Mouse (Mus musculus) layer of hippocampus, postnatal 36 days (tissue): ENCODE data around the gene Spata6. TPM values are rescaled to one million over a fixed set of nuclear protein-coding genes. Genes with fewer than 3 reads are reported as not detected.

Experiments used
- DNase-seq, 2 experiments: peaks; one replicate each; pipeline ENCODE4 v3.0.0; 2022
- total RNA-seq, 2 experiments: library from RNA; stranded (reverse); gene quantifications; 2 replicates each; pipeline ENCODE4 v1.2.3; 2021

Spata6 gene
- total RNA-seq = 1 to 10 TPM; 2.0 to 2.9 TPM

DNA sequence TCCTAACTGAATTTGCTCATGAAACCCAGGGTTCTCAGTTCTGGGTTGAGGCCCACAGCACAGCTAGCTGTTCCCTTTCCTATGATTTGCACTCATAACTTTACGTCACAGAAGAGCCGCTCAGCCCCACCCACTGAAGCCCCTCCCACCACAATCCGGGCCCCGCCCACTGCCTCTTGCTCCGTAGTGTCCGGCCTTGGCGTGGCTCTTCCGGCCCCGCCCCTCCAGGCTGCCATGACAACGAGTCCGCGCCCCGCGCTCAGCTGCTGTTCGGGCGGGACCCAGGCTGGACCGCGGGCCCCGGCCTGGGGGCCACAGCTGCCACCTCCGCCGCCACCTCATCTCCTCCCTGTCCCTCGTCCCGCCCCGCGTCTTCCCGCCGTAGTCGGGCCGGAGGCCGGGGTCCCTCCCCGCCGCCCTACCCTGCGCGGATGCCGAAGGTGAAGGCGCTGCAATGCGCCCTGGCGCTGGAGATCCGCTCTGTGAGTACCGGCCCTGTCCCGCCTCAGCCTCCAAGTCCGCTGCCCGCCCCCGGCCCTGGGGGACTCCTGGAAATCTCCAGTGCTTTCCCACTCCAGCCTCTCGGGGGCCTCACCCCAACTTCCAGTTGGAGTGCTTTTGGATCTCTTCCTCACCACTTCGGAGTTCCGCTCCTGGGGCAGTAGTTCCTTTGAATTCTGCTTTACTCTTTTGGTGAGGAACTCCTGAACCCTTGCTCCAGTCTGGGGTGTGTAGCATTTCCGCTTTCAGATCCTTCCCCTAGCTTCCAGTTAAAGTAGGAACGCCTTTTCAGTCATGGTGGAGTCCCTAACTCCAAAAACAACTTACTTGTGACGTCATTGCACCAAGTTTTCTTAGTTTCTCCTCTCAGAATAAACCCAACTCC lies at the start of gene Spata6:
Gene Spata6 (plus strand): TSS at position 209 of the 886 bp plus-strand sequence.
- DNase-seq = peak; percentile 52 to 59

DNA sequence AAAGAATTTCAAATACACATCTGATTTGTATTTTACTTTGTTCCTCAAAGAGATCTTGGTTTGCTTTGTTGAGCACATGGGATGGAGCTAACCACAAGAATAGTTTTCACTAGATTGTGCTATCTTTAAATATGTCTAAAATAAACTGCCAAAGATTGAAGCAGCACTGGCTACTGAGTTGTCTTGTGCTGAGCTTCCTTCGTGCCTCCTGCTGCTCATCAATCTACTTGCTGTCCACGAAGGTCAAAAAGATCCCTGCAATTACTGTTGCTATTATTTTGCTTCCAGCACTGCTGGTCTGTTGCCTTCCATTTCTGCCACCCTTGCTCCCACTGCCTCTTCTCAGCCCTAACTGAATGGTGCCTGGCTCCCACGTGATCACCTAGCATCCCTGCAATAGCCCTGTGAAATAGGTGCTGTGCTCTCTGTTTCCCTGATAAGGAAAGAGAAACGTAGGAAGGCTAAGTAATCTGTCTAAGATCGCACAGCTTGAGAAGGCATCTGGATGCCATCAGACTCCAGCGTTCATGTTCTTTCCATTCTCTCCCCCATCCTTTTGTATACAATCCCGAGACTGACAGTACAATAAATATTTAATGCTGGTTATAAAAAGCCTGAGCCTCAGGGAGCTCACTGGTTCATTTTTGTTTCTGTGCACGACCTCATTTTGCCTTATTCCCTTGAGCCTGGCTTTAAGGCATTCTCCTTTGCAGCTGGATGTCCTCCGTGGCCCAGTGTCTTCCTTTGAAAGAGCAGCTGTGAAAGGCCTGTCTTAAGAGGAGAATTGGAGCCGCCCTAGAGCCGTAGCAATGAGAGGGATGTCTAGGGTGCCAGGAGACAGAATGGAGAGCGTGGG lies 49.0 kb upstream of the Spata6 start:
- DNase-seq = no peak

DNA sequence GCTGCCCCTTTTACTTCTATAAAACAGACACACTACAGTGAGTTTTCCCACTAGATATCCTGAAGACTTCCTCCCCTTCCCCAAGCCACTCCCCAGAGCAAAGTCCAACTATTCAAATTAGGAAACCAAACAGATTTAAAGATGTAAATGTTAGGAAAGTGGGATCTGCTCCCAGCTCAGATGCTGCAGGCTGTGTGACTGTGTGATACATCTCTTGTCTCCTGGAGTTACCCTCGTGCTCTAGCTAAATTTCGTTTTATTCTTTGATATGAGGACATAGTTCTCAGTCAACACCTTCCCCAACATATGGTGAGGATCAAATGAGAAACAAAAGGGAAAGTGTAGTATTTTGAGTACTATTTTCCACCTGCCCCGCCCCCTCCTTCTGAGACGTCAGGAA lies 48.3 kb upstream of the Spata6 start:
- no peak for DNase-seq

DNA sequence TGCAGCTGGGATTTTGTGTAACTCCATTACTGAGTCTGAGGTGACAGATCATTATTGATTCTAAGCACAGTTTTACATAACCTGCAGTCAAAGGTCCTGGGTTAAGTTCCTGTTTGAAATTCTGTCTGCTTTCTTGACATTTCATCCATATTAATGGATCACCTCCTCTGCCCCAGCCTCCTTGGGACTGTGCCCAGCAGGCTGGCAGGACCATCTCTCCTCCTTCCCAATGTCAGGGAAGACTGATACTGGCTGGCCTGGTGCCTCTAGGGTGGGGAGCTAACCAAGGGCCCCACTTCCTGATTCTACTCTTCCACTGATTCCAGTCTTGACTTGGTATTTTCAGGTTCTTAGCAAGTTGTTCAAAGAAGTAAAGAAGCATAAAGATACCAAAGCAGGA lies 45.9 kb upstream of the Spata6 start:
- DNase-seq = no peak

DNA sequence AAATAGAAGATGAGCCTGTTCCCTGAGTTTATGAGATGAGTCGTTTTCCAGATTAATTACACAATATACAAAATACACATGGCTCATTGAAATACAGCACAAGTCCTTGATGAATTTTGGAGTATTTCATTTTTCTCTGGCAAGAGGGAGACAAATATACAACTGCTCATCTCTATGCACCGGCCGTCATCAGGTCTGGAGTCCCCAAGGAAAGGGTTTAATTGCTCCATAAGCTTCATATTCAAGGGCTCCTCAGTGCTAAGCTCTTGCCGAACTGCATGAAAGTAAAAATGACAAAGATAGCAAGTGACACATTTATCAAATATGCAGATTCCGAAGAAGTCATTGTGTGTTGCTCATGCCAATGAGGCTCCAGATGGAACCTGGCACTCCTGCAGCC lies 37.9 kb upstream of the Spata6 start:
- no peak for DNase-seq

DNA sequence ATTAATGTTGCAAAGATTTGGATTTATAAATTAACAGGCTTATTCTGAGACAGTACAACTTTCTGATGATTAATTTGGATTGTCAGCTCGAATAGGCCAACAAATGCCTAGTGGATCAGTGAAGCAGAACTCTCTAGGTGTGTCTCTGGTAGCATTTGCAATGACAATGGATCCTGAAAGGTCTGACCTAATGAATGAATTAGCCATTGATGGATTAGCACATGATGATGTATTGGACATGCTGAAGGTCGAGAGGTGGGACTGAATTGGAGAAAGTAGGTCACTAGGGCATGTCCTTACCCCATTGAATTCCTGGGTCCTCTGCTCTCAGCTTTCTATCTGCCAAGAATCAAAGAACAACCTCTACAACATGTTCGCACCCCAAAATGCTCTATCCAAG lies 37.0 kb upstream of the Spata6 start:
- DNase-seq = no peak

DNA sequence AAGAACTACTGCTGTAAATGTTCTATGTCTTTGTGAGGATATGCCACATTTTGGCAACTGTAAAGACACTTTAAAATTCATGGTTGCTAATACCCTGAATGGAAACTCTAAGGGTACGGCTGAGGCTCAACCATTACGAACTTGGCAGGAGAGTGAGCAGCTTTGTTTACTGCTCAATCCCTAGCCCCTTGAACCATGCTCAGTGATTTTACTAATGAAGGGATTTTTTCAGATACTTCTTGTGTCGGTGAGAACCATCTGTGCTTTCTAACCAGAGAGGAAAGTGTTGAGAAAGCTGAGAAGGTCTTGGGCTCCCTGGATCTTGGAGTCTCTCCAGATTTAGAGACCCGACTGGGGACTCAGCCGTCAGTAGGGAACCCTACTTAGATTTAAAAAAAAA lies 35.9 kb upstream of the Spata6 start:
- no peak for DNase-seq

DNA sequence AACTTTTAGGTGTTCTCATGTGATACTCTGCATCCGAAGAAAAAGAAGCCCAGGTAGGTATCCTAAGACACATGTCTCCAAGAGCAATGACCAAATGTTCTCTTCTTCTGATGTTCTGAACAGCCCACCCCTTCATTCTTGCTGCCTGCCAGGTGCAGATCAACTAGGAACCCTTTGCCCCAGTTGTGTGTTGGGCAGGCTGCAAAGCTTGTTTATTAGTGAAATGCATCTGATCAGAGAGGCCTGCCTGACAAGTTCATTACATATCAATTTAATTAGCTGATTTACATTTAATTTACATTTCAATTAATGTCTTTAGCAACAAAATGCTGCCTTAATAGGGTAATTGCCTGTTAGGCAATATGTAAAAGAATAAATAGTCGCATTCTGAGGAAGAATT lies 33.8 kb upstream of the Spata6 start:
- DNase-seq = no peak

DNA sequence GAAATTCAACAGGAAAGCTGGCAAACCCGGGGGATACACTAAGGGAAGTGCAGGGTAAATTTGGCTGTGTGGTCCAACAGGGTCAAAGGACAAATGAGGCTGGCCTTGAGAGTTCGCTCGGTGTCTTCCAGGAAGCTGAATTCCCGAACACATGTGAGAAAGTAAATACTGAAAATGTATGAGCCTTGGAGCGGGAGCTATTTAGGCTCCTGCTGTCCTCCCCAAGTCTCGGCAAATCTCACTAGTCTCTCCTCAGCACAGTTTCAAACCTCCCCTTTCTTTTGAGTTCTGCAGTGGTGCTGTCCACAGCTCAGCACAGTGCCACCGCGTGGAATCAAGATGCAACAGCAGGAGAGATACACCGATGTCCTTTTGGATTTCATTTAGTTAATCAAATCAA lies 32.8 kb upstream of the Spata6 start:
- peak in 1 of 2 experiments; percentile 27 for DNase-seq

DNA sequence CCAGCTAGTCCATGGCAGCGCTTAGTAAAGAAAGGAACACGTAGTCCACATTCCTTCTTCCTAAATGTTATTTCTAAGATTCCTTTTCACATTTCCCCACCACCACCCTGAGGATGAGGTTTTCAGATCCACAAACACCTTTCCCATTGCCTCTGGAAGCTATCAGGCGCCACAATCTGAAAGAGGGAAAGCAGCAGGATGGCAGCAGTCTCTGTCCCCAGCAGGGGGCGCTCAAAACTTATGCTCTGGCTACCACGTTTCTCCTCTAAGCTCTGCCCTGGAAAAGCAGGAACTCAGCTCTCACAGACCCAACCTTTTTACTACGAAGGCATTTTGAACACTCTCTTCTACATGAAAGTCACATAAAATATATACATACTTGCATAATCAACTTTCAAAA lies 32.2 kb upstream of the Spata6 start:
- peak; percentile 63 to 75 for DNase-seq

DNA sequence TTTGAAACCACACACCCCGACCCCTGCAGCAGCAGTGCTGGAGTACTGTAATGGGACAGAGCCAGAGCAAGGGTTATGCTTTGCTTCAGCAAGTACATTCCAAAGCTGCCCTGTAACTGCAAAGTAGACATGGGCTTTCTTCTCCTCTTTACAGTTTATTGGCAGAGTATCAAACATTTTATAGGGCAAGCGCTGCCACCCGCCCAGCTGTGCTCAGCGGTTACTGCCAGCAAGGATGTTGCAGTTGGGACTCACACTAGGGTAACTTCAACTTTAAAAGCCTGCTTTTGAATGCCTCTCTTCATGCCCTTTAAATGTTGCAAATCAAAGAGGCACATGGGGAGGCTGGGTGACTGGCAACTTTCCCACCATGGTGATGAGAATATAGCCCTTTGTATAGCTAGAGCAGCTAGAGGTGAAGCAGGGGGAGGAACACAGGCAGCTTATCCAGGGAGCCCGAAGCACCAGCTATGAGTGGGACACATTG lies 28.7 kb upstream of the Spata6 start:
- DNase-seq = no peak

DNA sequence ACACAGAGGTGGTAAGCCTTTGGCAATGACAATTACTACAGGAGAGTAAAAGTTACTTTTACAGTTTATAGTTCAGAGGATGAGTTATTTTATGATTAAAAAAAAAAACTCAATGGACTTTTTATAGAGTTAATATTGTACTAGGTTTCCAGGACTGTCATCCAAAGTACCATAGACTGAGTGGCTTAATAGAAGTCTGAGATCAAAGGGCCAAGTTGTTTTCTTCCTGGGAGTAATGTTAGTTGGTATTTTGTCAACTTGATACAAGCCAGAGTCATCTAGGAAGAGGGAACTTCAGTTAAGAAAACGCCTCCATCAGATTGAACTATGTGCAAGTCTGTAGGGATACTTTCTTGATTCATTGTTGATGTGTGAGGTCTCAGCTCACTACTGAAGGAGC lies 18.4 kb upstream of the Spata6 start:
- DNase-seq = no peak

DNA sequence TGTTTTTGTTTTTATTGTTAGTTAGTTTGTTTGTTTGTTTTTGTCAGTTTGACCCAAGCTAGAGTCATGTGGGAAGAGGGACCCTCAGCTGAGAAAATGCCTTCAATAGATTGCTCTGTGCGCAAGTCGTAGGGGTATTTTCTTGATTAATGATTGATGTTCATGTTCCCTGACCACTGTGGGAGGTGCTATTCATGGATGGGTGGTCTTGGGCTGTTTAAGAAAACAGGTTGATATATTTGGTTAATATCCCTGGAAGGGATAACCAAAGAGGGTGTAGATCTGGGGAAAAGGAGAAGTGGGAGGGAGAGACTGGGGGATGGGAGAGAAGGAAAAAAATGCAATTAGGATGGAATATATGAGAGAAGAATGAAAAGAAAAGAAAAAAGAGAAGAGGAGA lies 15.7 kb upstream of the Spata6 start:
- DNase-seq = no peak

DNA sequence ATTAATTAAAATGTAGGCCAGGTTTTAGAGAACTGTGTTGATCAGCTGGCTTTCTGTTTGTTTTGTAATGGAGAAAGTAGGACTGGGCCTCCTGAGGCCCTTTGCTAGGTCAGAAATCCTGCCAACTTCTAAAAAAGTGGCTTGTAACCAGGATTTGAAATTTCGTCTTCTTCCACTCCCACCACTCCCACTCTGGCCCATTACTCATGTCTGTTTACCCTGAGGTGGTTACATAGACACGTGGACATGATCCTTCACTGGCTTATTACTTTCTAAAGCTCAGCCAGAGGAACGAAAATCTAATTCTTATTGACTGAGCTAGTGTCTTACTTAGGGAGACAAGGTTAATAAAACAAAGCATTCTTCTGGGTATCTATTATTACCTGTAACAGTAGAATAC lies 14.8 kb upstream of the Spata6 start:
- DNase-seq = no peak

DNA sequence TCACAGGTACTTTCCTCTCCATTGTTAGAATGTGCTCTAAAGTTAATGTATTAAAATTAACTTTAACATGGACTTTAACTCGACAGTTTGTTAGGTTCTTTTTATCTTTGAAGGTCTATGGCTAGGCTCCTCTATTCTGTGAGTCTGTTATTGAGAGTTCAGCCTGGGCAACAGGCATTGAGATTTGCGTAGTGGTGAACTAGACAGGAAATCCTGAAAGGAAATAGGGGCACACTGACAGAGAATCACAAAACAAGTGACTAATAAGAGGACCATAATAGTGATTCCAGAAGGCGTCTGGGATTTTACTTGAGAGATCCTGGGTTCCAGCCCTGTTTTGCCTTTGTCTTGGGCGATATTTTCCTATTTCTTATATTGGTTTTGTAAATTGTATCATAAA lies 488 bp upstream of the Spata6 start:
- no peak for DNase-seq

DNA sequence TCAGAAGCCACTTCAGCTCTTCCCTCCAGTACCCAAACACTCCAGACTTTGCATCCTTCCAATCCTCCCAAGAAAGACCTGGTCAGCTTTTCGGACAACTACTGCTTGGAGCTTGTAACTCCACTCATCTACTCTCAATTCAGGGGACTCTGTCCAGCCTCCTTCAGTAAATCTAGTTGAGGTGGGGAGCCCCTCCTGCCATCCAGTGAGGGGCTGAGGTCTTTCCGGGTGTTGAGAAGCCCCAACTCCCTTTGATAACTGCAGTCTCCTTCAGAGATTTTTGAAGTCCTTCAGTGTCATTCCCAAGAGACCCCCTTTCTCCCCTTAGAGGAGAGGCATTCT lies 849 bp downstream of the Spata6 start:
- no peak for DNase-seq

DNA sequence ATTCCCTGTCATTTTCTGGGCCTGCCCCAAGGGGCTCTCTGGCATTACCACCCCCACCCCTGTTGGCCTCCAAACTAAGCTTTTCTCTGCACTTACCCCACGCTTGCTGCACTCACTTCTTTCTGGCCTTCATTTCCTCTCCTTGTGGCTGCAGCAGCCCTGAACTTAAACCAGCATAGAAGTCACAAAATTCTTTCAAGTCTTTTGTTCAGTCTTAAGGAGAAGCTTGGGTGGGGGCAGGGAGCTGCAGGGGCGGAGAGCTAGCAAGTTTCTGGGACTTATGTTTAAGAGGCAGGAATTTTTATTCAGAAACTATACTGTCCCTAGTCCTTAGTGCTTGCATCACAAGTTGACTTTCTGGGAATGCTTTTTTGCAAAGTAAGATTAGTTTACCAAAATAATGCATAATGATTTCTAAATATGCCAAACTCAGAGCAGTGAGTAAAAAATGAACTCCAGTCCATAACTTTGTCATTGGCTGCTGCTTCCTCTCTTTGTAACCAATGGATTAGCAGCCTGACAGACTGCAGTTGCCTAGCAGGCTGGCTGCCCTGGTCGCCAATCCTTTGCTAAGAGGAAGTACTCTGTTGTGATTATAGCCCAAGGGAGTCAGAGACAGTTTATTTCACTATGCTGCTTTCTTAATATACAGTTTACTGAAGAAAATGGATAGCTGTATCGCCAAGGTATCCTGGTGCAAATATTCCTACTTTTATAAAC lies 1.5 kb downstream of the Spata6 start:
- no peak for DNase-seq

DNA sequence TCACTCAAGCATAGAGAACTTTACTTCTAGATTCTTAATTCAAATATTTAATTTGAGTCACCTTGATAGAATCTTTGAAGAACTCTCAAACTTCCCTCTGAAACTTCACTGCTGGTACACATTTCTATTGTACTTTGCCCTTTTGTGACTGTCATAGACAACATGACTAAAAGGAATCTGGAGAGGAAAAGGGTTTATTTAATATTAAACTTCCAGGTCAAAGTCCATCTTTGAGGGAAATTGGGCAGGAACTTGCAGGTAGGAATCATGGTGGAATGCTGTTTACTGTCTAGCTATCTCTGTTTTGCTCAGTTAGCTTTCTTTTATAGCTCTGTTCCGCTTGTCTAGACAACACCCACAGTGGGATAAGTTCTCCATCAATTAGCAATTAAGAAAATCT lies 17.8 kb downstream of the Spata6 start:
- DNase-seq = no peak

DNA sequence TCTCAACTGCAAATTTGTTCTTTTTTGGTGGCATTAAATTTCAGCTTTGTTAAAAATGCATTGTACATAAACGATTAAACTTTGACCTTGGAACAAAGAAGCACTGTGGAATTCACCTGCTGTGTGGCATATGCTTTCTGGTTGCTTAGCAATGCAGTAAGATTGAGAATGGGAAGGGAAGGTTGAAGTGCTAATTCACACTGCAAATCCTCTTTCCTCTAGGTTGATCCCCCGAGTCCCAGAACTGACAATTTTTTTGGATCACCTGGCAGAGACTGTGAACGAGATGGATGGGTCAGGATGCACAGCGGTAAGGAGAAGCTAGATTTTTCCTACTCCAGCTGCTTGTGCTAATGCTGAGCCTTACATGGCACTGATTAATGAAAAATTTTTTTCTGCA lies 60.7 kb downstream of the Spata6 start:
- no peak for DNase-seq

DNA sequence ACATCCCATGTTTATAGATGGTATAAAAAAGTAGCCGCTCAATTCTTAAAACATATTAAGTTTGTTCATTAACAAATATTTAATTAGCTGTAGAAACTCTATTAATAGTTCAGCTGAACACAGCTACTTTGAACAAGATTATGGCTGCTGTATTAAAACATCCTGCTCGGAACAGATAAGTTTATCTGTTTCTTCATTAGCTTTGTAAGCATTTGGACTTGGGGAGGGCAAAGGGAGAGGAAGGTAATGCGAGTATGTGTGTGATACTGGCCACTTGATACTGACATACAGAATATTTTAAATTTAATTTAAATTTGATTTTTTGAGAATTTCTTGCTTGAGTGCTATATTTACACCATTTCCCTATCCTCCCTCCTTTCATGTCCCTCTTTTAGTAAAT lies 80.1 kb downstream of the Spata6 start:
- no peak for DNase-seq

DNA sequence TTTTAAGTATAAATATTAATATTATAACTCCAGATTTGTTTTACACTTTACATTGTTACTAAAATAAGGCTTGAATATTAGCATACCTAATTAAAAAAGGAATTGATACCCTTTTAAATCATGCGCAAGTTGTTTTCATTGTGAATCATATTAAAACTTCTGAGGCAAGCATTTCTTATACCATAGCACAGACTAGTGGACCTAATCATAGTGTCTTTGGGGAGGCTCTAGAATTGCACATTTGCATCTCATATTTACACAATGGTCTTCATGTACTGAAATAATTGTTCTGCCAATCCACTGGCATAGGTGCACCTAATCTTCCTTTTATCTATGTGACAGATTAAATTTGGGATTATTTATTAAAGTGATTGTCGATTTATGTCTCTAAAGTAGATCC lies 83.4 kb downstream of the Spata6 start:
- DNase-seq = no peak

DNA sequence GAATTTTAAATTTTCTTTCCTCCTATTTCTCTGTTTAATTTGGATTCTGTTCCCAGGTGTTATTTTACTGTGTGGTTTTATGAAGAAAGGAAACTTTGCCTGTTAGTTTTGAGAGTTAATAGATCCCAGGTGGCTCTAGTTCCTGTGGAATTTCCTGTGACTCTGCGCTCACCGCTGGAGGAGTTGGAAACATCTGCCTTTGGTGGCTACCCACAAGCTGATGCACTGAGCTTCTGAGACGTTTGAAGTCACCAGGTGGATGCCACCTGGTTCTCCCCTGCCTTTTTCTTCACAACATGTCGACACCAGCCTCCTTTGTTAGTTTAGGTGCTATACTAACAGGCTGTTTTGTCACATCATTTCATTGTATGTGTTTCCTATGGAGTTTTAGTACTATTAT lies 97.7 kb downstream of the Spata6 start:
- no peak for DNase-seq

DNA sequence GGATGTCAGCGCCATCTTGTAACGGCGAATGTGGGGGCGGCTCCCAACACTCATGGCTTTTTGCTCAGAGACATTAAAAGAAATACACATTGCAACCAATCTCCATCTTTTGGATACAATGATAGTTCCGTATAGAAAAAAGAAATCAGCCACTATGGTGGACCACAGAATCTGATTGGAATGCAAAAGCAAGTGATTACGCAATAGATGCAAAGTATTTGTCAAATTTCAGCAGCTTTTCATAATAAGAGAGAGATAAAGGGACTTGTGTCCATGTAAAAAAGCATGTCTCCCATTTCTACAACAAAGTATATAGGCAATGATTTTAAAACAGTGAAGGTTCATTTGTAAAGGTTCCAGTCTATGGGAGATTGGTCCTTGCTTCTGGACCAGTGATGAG lies 119.1 kb downstream of the Spata6 start:
- no peak for DNase-seq
